Mouse (Mus musculus) brain, adult 2 months (tissue): ENCODE results near the gene Ttc23l.
A peak's percentile ranks its signal among the peaks of the same experiment; 100 is the strongest.
"Not testable (repeated sequence)": the region's sequence is repeated elsewhere in the genome, so short reads cannot be mapped to it uniquely, and the experiment has no call there.

ENCODE experiments used
- DNase-seq: peaks from one replicate; pipeline ENCODE4 v3.0.0; 2011; ENCODE audit warnings: low read depth, low spot score

Gene Ttc23l

DNA sequence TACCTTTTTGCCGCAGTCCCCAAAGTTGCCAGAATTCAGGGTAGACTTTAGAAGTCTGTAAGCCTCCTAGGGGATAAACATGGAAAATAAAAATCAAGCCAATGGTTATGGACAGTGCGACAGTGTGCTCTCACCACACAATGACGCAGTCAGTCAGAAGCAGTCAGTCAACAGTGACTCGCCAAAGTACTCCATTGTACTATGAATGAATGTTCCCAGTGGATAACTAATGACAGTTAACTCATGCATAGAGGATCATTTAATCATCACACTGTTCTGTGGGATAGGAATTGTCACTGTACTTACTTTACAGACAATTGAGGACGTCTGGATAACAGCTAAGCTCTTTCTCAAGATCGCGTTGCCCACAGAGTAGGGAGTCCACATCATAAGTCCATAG lies 43.3 kb downstream of the Ttc23l start:
- DNase-seq = no peak

DNA sequence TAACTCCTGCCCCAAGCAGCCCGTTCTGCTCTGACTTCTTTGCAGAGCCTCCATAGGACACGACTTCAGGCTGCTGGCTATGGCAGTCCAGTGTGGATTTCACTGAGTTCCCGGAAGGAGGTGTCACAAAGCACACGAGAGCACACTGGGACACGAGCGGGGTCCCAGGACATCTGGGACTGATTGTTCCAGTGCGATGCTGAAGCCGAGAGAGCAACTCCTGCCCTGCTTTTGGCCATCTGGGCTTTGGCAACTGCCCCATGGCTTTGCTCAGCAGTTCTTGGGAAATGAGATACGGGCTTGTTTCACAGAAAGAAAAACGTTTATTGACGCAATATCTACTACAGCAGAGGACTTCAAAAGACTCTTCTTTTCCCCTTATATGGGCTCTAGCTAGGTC lies 52.4 kb downstream of the Ttc23l start:
- DNase-seq = no peak

DNA sequence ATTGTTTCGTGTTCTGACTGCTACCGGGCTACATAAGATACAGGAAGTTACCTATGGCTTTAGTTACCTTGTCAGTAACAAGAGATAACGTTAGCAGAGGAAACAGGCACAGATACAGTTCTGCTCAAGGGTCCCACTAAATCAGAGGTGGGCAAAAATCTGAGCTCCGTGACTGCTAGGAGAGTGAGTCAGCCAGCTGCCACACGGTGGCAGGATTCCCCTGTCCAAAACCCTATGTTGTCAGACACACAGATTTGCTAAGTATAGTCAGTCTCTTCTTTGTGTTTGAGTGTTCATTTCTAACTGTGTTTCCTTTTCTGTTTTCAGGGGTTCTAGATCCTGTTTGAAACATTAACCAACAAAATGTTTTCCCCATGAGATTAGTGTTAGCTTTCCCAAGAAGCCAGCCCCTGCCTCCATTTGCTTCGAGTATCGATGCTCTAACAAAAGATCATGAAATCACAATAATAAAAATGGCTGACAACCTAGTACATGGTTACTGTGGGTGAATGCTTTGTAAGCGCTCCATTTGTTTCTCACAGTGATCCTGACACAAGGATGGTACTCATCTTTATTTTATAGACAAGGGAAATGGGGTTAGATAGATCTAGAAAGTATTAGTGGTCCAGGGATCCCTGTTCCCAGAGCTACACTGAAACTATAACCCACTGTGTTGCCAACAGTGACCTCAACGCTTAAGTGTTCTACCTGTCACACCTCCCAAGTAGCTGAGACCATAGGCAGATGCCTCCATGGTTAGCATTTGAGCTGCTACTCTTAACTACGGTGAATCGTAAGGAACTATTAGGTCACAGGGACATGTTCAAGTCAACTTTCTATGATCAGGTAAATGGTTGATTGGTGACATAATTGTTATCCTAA lies 57.4 kb downstream of the Ttc23l start:
- peak; percentile 65 for DNase-seq

DNA sequence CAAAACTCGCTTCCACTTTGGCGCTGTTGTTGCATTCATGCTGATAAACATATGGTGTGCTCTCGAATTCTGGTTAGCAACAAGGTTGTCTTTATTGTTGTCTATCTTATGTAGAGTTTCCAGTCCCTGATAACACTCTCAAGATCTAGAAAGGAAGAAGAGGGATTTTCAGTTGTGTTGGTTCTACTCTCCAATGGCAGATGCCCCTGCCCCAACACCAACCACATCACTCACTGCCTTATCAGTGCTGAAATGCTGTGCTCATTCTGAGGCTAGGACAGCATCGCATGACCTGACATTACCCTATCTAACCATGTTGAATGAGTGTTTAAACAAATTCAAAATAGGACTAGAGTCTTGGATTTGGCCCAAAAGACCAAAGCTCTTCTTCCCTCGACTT lies 58.4 kb downstream of the Ttc23l start:
- DNase-seq = no peak

DNA sequence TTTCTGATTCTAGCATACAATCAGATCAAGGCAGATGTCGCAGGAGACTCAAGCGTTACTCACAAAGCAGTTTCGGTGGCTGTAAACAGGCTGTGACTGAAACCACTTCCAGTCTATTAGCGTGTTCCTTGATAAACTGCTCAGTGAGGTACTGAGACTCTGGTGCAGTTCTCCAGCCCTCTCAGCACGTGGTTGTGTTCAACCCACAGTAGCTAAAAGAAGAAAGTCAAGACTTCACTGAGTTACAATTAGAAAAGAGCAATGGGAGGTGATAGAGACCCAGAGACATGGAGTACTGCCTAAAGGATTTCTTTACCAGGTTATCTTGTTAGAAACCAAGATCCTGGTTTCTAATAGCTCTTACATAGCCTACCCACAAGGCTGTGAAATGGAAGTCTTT lies 58.9 kb downstream of the Ttc23l start:
- no peak for DNase-seq

DNA sequence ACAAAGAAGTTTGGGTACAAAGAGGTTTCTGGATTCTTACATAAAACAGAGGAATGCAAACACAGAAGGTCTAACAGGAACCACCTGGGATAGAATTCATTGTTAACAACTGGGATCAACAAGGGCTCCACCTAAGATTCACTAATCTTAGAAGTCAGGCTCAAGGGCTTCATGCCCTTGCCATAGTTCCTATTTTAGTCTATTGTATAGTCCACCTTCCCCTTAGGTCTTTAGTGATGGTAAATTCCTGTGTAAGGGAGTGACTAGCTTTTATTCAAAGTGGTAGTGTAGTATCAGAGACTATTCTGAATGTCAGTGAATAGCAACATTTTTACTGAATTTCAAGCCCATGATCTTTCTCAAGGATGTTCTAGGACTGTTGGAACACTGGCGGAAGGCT lies 61.8 kb downstream of the Ttc23l start:
- not testable (repeated sequence) for DNase-seq

DNA sequence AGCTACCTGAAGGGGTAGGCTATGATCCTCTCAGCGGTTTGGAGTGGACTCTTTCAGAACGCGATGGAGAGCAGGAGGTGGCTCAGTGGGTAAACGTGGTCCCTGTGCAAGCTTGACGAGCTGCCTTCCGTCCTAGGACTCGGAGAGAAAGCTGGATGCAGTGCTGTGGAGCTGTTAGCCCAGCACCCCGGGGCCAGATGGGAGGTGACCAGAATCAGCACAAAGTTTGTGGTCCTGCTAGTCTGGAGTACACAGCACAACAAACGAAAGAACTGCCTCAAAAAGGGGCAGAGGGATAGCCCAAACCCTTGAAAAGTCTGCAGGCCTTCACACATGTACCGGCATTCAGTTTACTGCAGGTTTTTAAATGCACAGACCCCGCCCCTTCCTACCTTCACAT lies 62.5 kb downstream of the Ttc23l start:
- no peak for DNase-seq

DNA sequence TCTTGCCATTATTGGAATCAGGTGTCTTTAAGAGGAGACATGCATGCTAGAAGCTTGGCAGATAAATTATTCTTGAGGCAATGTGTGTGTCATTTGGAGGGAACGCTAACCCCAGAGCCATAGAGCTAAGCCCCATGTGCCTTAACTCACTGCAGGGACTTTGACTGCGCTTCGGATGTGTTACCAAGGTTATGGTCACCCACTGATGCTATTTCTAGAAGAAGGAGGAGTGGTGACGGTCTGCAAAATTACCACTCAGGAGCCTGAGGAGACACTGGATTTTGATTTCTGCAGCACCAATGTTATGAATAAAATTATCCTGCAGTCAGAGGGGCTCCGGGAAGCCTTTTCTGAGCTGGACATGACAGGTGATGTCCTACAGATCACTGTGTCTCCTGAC lies 68.4 kb downstream of the Ttc23l start:
- peak; percentile 27 for DNase-seq

DNA sequence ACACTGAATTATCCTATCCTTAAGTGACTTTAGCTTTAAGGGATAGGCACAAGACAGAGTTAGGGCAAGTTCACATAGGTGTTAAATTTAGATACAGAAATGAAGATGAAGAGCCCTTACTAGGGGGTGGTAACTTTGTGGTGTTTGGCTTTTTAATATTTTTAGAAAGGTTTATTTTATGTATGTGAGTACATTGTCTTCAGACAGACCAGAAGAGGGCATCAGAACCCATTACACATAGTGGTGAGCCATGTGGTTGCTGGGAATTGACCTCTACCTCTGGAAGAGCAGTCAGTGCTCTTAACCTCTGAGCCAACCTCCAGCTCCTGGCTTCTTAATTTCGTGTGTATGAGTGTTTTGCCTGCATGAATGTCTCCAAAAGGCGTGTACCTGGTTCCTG lies 71.2 kb downstream of the Ttc23l start:
- no peak for DNase-seq

DNA sequence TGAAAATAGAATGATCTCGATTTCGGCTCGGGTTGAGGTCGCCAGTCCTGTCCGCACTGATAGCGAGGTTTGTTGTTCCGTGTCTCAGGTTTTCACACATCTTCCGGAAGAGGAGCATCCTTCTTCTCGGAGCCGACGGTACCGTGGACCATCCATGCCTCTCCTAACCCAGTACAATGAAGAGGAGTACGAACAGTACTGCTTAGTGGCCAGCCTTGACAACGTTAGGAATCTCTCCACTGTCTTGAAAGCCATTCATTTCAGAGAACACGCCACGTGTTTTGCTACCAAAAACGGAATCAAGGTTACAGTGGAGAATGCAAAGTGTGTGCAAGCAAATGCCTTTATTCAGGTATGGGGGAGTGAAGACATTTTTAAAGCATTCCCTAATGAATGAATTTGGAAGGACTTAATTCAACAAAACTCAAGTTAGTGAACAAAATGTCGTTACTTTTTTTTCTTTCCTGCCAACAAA lies 72.1 kb downstream of the Ttc23l start:
- DNase-seq = no peak

DNA sequence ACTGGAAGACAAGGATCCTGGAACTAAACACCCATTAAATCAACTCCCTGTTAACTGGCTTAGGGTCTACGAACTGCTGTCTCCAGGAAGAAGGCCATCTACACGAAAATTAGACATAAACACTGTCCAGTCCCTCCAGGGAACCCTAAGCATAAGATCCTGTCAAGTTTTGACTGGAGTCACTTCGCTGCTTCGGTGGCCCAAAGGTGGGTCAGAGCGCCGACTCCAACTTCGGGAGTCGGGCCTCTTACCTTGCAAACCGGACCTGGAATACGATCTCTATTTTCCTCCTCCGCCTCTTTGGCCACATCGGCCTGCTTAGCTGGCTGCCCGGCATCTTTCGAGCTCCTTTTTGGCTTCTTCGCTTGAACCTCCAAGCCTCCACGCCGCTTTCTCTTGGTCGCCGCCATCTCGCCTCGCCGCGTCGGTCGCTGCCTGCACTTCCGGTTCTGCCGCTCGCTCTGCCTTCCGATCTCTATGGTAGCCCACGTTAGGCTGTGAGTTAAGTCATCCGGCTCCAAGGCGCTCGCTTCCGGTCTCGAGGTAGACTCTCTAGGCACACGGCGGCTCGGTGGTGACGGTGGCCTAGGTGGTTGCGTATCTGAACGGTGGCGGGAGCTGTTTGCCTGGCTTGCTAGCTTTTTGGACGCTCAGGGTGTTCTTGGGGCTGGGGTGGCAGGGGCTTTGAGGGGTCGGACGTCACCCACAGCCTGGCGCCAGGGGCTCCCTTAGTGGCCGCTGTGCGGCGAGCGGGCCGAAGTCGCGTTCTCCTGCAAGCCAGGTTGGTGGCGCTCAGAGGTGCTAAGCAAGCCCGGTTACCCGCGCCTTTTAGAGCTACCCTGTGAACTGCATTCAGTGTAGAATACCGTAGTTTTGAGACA lies 72.7 kb downstream of the Ttc23l start, which contains the start of the genes Brix1 and Rad1:
TSS of gene Brix1 (minus strand) at position 464 of the 881 bp plus-strand sequence.
TSS of gene Rad1 (plus strand) at position 535 of the 881 bp plus-strand sequence.
- DNase-seq = peak; percentile 99

DNA sequence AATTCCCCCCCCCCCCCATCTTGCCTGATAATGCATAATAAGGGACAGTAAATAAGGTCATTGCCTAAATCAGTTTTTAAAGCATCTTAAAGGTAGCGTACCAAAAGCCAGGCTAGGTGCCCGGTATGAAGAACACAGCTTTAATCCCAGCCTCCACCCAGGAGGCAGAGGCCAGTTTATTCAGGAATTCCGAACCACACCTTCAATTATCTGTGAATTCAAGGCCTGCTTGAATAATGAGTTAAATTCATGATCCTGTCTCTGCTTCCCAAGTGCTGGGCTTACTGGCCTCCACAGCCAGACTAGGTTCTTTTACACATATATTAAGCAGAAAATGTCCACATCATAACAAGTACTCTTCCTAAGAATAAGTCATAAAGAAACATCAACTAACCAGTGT lies 87.5 kb downstream of the Ttc23l start:
- DNase-seq = no peak

DNA sequence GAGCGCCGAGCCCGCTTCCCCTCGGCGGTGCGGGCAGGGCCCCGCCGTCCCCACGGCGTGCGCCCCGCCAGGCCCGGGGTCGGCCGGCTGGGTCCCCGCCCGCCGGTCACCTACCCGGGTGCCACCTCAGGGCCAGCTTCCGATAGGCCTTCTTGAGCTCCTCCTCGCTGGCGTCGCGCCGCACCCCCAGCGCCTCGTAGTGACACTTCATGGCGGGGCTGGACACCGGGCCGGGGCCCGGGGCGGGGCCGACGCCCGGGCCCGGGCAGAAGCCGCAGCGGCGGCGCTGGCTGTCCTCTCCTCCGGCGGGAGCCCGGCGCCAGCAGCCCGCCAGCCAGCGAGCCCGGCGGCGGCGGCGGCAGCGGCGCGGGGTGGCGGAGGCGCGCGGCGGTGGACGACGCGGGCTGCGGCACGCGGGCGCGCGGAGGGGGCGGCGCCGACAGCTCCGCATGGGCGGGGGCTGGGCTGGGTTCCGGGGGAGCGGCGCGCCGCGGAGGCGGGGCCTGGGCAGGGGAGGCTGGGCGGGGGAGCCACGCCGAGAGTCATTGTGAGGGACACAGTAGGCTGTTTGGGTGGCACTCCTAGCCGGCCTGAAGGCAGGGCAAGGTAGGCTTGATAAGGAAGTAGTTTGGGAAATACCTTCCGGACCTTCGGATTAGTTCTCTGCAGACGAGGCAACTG lies 88.2 kb downstream of the Ttc23l start, which contains the start of gene Dnajc21:
TSS of gene Dnajc21 (minus strand) at position 366 of the 681 bp plus-strand sequence.
- DNase-seq = peak; percentile 93

DNA sequence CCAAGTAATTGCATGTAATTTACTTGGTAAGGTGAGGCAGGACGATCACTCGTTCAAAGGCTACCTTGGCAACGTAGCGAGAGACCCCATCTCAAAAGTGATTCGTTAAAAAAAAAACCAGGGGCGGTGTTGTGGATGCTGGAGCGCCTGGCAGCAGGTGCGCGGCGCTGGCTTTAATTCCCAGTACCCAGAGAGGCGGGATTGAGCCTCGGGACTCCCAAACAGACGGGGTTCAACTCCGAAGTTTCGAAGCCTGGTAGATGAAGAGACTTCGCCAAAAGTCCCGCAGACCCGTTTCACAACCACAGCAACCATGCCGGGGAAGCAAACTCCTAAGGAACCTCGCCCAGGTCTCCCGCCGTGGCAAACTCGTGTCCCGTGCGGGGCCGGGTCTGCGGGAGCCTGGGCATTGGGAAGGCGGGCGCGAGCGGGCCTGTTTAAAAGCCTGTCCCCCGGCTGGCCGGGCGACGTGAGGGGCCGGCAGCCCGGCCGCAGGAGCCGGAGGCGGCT lies 88.8 kb downstream of the Ttc23l start:
- peak; percentile 42 for DNase-seq

DNA sequence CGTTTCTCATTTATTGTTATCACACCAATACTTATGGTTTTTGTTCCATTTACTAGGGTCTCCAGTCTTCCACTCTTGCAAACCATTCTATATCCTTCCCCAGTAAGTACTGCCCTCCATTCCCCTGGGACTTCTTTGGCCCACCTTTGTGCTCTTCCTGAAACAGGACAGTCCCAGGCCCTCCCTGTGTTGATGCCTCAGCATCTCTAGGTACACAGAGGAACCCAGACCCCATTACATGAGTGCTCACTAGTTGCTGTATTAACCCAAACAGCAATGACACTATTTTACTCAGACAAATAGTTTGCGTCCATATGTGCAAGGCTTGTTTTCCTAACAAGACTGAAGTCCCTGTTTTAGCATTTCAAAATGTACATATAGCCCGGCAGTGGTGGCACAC lies 89.7 kb downstream of the Ttc23l start:
- no peak for DNase-seq

DNA sequence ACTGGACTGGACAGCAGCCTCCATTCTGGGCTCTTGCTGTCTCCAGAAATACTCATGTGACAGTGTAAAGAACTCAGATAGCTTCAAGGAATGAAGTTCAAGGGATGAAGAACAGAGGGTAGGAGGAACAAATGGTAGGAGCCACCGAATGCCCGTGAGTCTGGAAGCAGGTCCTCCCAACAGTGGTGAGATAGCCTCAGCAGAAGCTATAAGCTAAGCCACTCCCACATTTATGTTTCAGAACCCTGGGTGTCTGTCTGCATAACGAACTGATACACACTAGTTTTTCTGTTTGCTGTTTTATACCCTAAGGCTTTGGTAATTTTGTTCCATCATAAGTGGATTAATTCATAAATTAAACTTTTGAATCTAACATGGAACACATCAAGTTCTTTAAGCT lies 93.8 kb downstream of the Ttc23l start:
- no peak for DNase-seq

DNA sequence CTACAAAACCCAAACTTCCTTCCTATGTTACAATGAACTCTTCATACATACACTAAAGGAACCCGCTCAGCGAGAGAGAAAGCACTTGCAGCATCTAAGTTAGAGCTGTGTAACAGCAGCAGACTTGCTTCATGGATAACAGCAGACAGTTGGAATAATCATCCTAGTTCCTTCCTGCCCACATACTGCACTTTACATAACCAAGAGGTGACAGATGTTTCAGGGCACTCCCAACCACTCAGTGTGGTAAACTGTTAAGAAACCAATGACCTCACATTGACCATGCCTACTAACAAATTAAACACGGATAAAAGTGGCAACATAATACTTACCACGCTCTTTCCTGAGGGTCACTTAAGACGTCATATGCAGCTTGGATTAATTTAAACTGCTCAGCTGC lies 94.9 kb downstream of the Ttc23l start:
- peak; percentile 70 for DNase-seq

DNA sequence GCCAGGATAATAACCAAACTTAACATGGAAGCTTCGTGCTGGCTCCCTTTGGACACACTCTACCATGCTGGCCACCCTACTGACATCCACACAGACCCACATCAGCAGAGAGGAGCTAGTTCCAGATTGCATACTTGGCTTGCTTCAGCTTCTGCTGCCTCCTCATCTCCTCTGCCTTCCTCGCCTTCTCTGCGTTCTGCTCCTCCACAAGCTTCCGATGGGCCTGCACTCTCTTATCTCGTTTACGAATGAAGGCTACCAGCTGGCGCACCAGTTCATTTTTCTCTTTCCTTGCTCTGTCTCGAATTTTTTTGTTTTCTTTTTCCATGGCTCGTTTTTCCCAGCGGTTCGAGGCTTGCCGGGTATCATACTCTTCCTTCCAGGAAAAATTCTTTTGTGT lies 97.5 kb downstream of the Ttc23l start:
- DNase-seq = peak; percentile 60
